Mouse (Mus musculus) intestine, embryonic 15.5 days (tissue): Measurements from ENCODE around the gene Atp5g2. TPM values are rescaled to one million over a fixed set of nuclear protein-coding genes. Genes with fewer than 3 reads are reported as not detected.

Experiments used
- ATAC-seq: fragments of 200-750 bp; cut with Nextera tagmentation; 2 replicates; pipeline ENCODE4 v1.8.0; 2017; ENCODE audit warnings: moderate TSS enrichment, moderate library complexity
- H3K27ac ChIP-seq: fragments of 300-500 bp; sonication (generic); 2 replicates; pipeline ENCODE4 v1.5.1; 2015; ENCODE audit warnings: mild to moderate bottlenecking, inconsistent platforms
- H3K27me3 ChIP-seq: fragments of 300-500 bp; sonication (generic); replicated peaks from 2 replicates; pipeline ENCODE4 v1.6.1; 2015; ENCODE audit warnings: inconsistent platforms
- H3K36me3 ChIP-seq: fragments of 300-500 bp; sonication (generic); 2 replicates; pipeline ENCODE4 v1.6.1; 2015; ENCODE audit warnings: inconsistent platforms
- H3K4me1 ChIP-seq: fragments of 300-500 bp; sonication (generic); replicated peaks from 2 replicates; pipeline ENCODE4 v1.6.1; 2015; ENCODE audit warnings: inconsistent platforms
- H3K4me2 ChIP-seq: fragments of 300-500 bp; sonication (generic); replicated peaks from 2 replicates; pipeline ENCODE4 v1.6.1; 2015; ENCODE audit warnings: mild to moderate bottlenecking, inconsistent platforms
- H3K4me3 ChIP-seq: fragments of 300-500 bp; sonication (generic); replicated peaks from 2 replicates; pipeline ENCODE4 v1.5.1; 2015; ENCODE audit warnings: inconsistent platforms
- H3K9ac ChIP-seq: fragments of 300-500 bp; sonication (generic); 2 replicates; pipeline ENCODE4 v1.6.1; 2015; ENCODE audit warnings: inconsistent platforms
- H3K9me3 ChIP-seq: fragments of 300-500 bp; sonication (generic); 2 replicates; pipeline ENCODE4 v1.6.1; 2016; ENCODE audit warnings: inconsistent platforms
- WGBS: fragments of 180-500 bp; shearing (Covaris S2); methylation state at CpG from one replicate; pipeline ENCODE4 v1.1.7; 2015; 5-methylcytosine and 5-hydroxymethylcytosine counted together
- polyA plus RNA-seq: library from polyadenylated mRNA; unstranded; fragments of >200 nt; fragmentation: Nextera tagmentation; extraction: Ambion mirVana; gene quantifications from 2 replicates; pipeline ENCODE4 v1.2.1, GENCODE M21; 2015

The Atp5g2 gene
- polyA plus RNA-seq = 68.2 and 73.2 TPM in 2 replicates

GRCm38 (mm10) chr15:102672215-102673071 lies at the start of gene Atp5g2:
TSS of gene Atp5g2 (minus strand) at chr15:102672352.
- Histone ChIP-seq H3K4me3 (peak within 1 kb of the TSS; percentile 48), H3K27ac (peak within 1 kb of the TSS; percentile 98), H3K9ac (peak within 1 kb of the TSS; percentile 70), H3K36me3 (no peaks in the 10 kb centered on the region), H3K9me3 (no peaks in the 10 kb centered on the region), H3K4me2 (peak within 1 kb of the TSS; percentile 88), H3K27me3 (no peaks in the 10 kb centered on the region), H3K4me1 (peaks cover 12% of the 10 kb centered on the region; the same call in 1 of the 2 replicates)
- no peak for ATAC-seq
- WGBS = 3% methylated on average over 37 of the region's 37 CpGs

- Histone ChIP-seq H3K9me3 (no peaks in the 10 kb centered on the region), H3K4me3 (peak overlapping the region; percentile 72), H3K4me1 (0 out of 2 replicates have a peak, but pooled peaks cover 8% of the 10 kb centered on the region), H3K4me2 (peak overlapping the region; percentile 72), H3K27me3 (no peaks in the 10 kb centered on the region), H3K36me3 (peaks cover 2% of the 10 kb centered on the region; the same call in 1 of the 2 replicates), H3K27ac (no peak overlapping the region), H3K9ac (peak overlapping the region; percentile 68)
- ATAC-seq = 0 out of 2 replicates have a peak, but pooled peaks have one; percentile 3
- WGBS = 15% methylated on average over 14 of the region's 14 CpGs
These were observed 49.1 kb upstream of the Atp5g2 start for GRCm38 (mm10) chr15:102721016-102721898.

GRCm38 (mm10) chr15:102716132-102716531 lies 44.0 kb upstream of the Atp5g2 start:
- H3K9me3 ChIP-seq = no peaks in the 10 kb centered on the region
- no peaks in the 10 kb centered on the region for H3K27me3 ChIP-seq
- no peak overlapping the region for H3K4me2 ChIP-seq
- no peak overlapping the region for H3K9ac ChIP-seq
- no peak overlapping the region for H3K4me3 ChIP-seq
- ATAC-seq = peak; percentile 55; the same call in 1 of the 2 replicates
- 62% methylated on average over 12 of the region's 12 CpGs for WGBS
- 0 out of 2 replicates have a peak, but pooled peaks cover 2% of the 10 kb centered on the region for H3K4me1 ChIP-seq
- peaks cover 10% of the 10 kb centered on the region; the same call in 1 of the 2 replicates for H3K36me3 ChIP-seq
- no peak overlapping the region for H3K27ac ChIP-seq

- Histone ChIP-seq H3K4me3 (no peak overlapping the region), H3K4me2 (no peak overlapping the region), H3K9ac (no peak overlapping the region), H3K36me3 (0 out of 2 replicates have a peak, but pooled peaks cover 5% of the 10 kb centered on the region), H3K27me3 (no peaks in the 10 kb centered on the region), H3K27ac (no peak overlapping the region), H3K9me3 (no peaks in the 10 kb centered on the region), H3K4me1 (no peaks in the 10 kb centered on the region)
- WGBS = 70% methylated on average over 6 of the region's 6 CpGs
- ATAC-seq = no peak
These were observed 35.7 kb upstream of the Atp5g2 start for GRCm38 (mm10) chr15:102707736-102708269.

GRCm38 (mm10) chr15:102705923-102706503 lies 33.9 kb upstream of the Atp5g2 start:
- no peaks in the 10 kb centered on the region for H3K9me3 ChIP-seq
- no peak overlapping the region for H3K9ac ChIP-seq
- H3K4me2 ChIP-seq = no peak overlapping the region
- H3K27ac ChIP-seq = no peak overlapping the region
- WGBS = 75% methylated on average over 7 of the region's 7 CpGs
- no peak for ATAC-seq
- no peaks in the 10 kb centered on the region for H3K36me3 ChIP-seq
- no peak overlapping the region for H3K4me3 ChIP-seq
- H3K27me3 ChIP-seq = no peaks in the 10 kb centered on the region
- H3K4me1 ChIP-seq = no peaks in the 10 kb centered on the region

GRCm38 (mm10) chr15:102705226-102705894 lies 33.2 kb upstream of the Atp5g2 start:
- 47% methylated on average over 9 of the region's 9 CpGs for WGBS
- Histone ChIP-seq H3K4me3 (no peak overlapping the region), H3K36me3 (no peaks in the 10 kb centered on the region), H3K27ac (no peak overlapping the region), H3K4me1 (no peaks in the 10 kb centered on the region), H3K4me2 (no peak overlapping the region), H3K27me3 (0 out of 2 replicates have a peak, but pooled peaks cover under 1% of the 10 kb centered on the region), H3K9me3 (no peaks in the 10 kb centered on the region), H3K9ac (no peak overlapping the region)
- no peak for ATAC-seq

- WGBS = 65% methylated on average over 5 of the region's 5 CpGs
- H3K9me3 ChIP-seq = no peaks in the 10 kb centered on the region
- H3K4me2 ChIP-seq = no peak overlapping the region
- 0 out of 2 replicates have a peak, but pooled peaks cover 4% of the 10 kb centered on the region for H3K27me3 ChIP-seq
- no peak overlapping the region for H3K9ac ChIP-seq
- H3K36me3 ChIP-seq = no peaks in the 10 kb centered on the region
- H3K4me3 ChIP-seq = no peak overlapping the region
- H3K4me1 ChIP-seq = no peaks in the 10 kb centered on the region
- no peak for ATAC-seq
- no peak overlapping the region for H3K27ac ChIP-seq
These were observed 32.7 kb upstream of the Atp5g2 start for GRCm38 (mm10) chr15:102704806-102705205.

GRCm38 (mm10) chr15:102702972-102703371 lies 30.8 kb upstream of the Atp5g2 start:
- H3K9me3 ChIP-seq = no peaks in the 10 kb centered on the region
- no peaks in the 10 kb centered on the region for H3K4me1 ChIP-seq
- no peak overlapping the region for H3K9ac ChIP-seq
- WGBS = 71% methylated on average over 3 of the region's 3 CpGs
- no peaks in the 10 kb centered on the region for H3K36me3 ChIP-seq
- no peak overlapping the region for H3K4me3 ChIP-seq
- peaks cover 13% of the 10 kb centered on the region for H3K27me3 ChIP-seq
- no peak overlapping the region for H3K4me2 ChIP-seq
- H3K27ac ChIP-seq = no peak overlapping the region
- no peak for ATAC-seq

- Histone ChIP-seq H3K9me3 (no peaks in the 10 kb centered on the region), H3K36me3 (no peaks in the 10 kb centered on the region), H3K27me3 (peaks cover 56% of the 10 kb centered on the region), H3K27ac (no peak overlapping the region), H3K4me2 (no peak overlapping the region), H3K4me1 (peaks cover 2% of the 10 kb centered on the region; the same call in 1 of the 2 replicates), H3K4me3 (no peak overlapping the region), H3K9ac (no peak overlapping the region)
- no peak for ATAC-seq
- 1% methylated on average over 11 of the region's 11 CpGs for WGBS
These were observed 26.0 kb upstream of the Atp5g2 start for GRCm38 (mm10) chr15:102698193-102698592.

GRCm38 (mm10) chr15:102696899-102697298 lies 24.7 kb upstream of the Atp5g2 start:
- Histone ChIP-seq H3K27ac (no peak overlapping the region), H3K9ac (no peak overlapping the region), H3K27me3 (peaks cover 68% of the 10 kb centered on the region), H3K36me3 (no peaks in the 10 kb centered on the region), H3K4me3 (no peak overlapping the region), H3K4me1 (peaks cover 12% of the 10 kb centered on the region; the same call in 1 of the 2 replicates), H3K9me3 (no peaks in the 10 kb centered on the region), H3K4me2 (no peak overlapping the region)
- ATAC-seq = no peak
- WGBS = 42% methylated on average over 3 of the region's 3 CpGs

GRCm38 (mm10) chr15:102693600-102693999 lies 21.4 kb upstream of the Atp5g2 start:
- Histone ChIP-seq H3K27me3 (peaks cover 70% of the 10 kb centered on the region), H3K4me2 (peak overlapping the region; percentile 95), H3K4me3 (peak overlapping the region; percentile 51; the same call in 1 of the 2 replicates), H3K4me1 (peaks cover 12% of the 10 kb centered on the region; the same call in 1 of the 2 replicates), H3K36me3 (no peaks in the 10 kb centered on the region), H3K9ac (no peak overlapping the region), H3K9me3 (no peaks in the 10 kb centered on the region), H3K27ac (no peak overlapping the region)
- peak; percentile 83 for ATAC-seq
- WGBS = 2% methylated on average over 11 of the region's 11 CpGs
